Mouse (Mus musculus) olfactory bulb, adult 2 months (tissue): ENCODE measurements around the gene Rnf183.

Experiments
- CTCF ChIP-seq: fragments of 200-500 bp; IDR thresholded peaks from 2 replicates; pipeline ENCODE4 v1.5.1; 2012; ENCODE audit warnings: low read depth, mild to moderate bottlenecking, low read length, moderate library complexity; ENCODE audit not compliant: insufficient read depth
- POLR2A ChIP-seq: fragments of 200-500 bp; IDR thresholded peaks from 2 replicates; pipeline ENCODE4 v1.6.1; 2012; ENCODE audit warnings: mild to moderate bottlenecking, low read depth, low read length, moderate library complexity; ENCODE audit not compliant: insufficient read depth

GRCm38 (mm10) chr4:62398956-62399355, 36.1 kb downstream of the Rnf183 start:
- TF ChIP-seq CTCF (no peak), POLR2A (no peak)
